Mouse (Mus musculus) cerebral cortex, adult 2 months (tissue): ENCODE data around the gene Pus3.

Source experiments
- WGBS: fragments of 180-500 bp; shearing (Covaris S2); methylation state at CpG from one replicate; pipeline ENCODE4 v1.1.7; 2018; 5-methylcytosine and 5-hydroxymethylcytosine counted together

Pus3 gene

GRCm38 (mm10) chr9:35558257-35559008 is at the start of gene Pus3, which contains the start of gene Ddx25:
Gene Pus3 (plus strand): TSS chr9:35558595.
Gene Ddx25 (minus strand): TSS chr9:35558528.
- WGBS, result under 1% methylated on average over 59 of the region's 59 CpGs

GRCm38 (mm10) chr9:35513900-35514299 is 44.5 kb upstream of the Pus3 start:
- 80% methylated on average over 4 of the region's 4 CpGs for WGBS

- WGBS, result 87% methylated on average over 5 of the region's 5 CpGs
These were observed 42.2 kb upstream of the Pus3 start for GRCm38 (mm10) chr9:35516182-35516581.

- 95% methylated on average over 16 of the region's 16 CpGs for WGBS
These were observed 41.7 kb upstream of the Pus3 start for GRCm38 (mm10) chr9:35516711-35517110.

GRCm38 (mm10) chr9:35518169-35518568 is 40.2 kb upstream of the Pus3 start, which contains the start of gene Gm1113:
Gene Gm1113 (minus strand): TSS chr9:35518269.
- 91% methylated on average over 3 of the region's 3 CpGs for WGBS

- WGBS, result 95% methylated on average over 6 of the region's 6 CpGs
These were observed 37.6 kb upstream of the Pus3 start for GRCm38 (mm10) chr9:35520631-35521348.

GRCm38 (mm10) chr9:35522241-35522640 is 36.2 kb upstream of the Pus3 start:
- WGBS, result 79% methylated on average over 2 of the region's 2 CpGs

- WGBS, result 68% methylated on average over 1 of the region's 1 CpGs
These were observed 35.4 kb upstream of the Pus3 start for GRCm38 (mm10) chr9:35522821-35523515.

- 22% methylated on average over 5 of the region's 5 CpGs for WGBS
These were observed 34.9 kb upstream of the Pus3 start for GRCm38 (mm10) chr9:35523541-35523940.

- 6% methylated on average over 7 of the region's 7 CpGs for WGBS
These were observed 34.4 kb upstream of the Pus3 start for GRCm38 (mm10) chr9:35523941-35524411.

GRCm38 (mm10) chr9:35529141-35529540 is 29.3 kb upstream of the Pus3 start:
- WGBS, result 85% methylated on average over 3 of the region's 3 CpGs

- 41% methylated on average over 1 of the region's 1 CpGs for WGBS
These were observed 28.6 kb upstream of the Pus3 start for GRCm38 (mm10) chr9:35529796-35530195.

- 70% methylated on average over 9 of the region's 9 CpGs for WGBS
These were observed 25.1 kb upstream of the Pus3 start for GRCm38 (mm10) chr9:35533266-35533665.

GRCm38 (mm10) chr9:35535110-35535509 is 23.3 kb upstream of the Pus3 start:
- 6% methylated on average over 2 of the region's 2 CpGs for WGBS

- WGBS, result 88% methylated on average over 4 of the region's 4 CpGs
These were observed 22.5 kb upstream of the Pus3 start for GRCm38 (mm10) chr9:35535876-35536275.

GRCm38 (mm10) chr9:35539001-35539750 is 19.2 kb upstream of the Pus3 start:
- 74% methylated on average over 13 of the region's 13 CpGs for WGBS

- WGBS, result 91% methylated on average over 5 of the region's 5 CpGs
These were observed 17.4 kb upstream of the Pus3 start for GRCm38 (mm10) chr9:35541024-35541423.

GRCm38 (mm10) chr9:35541488-35541887 is 16.9 kb upstream of the Pus3 start:
- 16% methylated on average over 6 of the region's 6 CpGs for WGBS

GRCm38 (mm10) chr9:35541941-35542340 is 16.5 kb upstream of the Pus3 start:
- WGBS, result 69% methylated on average over 6 of the region's 6 CpGs

GRCm38 (mm10) chr9:35543099-35543860 is 15.1 kb upstream of the Pus3 start:
- 88% methylated on average over 14 of the region's 14 CpGs for WGBS

GRCm38 (mm10) chr9:35544666-35545065 is 13.7 kb upstream of the Pus3 start:
- 89% methylated on average over 2 of the region's 2 CpGs for WGBS
